In the genomic region with DNA sequence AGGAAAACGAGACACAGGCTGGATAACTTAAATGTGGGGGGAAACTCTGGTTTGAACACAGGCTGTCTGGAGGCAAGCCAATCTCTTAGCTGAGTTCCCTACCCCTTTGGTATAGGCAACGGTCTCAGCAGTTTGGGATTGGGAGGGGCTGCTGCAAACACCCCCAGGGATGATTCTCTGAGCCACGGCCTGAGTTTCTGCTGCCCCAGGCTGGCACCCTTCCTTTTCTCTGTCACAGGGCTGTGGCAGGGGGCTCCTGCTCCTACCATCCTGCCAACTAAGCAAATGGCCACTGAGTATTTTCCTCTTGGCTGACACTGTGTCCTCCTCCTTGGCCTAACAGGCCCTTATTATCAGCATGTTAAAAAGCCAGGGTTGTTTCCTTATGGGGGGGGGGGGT, we compare ENCODE assay signal across 16 mouse cellular contexts. TPM values are rescaled to one million over a fixed set of nuclear protein-coding genes. Genes with fewer than 3 reads are reported as not detected.
A peak's percentile ranks its signal among the peaks of the same experiment; 100 is the strongest.
DNase-seq lines count a peak whose midpoint lies in the region; ATAC-seq and TF ChIP-seq lines count a peak whose summit lies in the region.
"Had no signal": no experiment of that assay in that cellular context is flagged by ENCODE, and none has a peak within 500 bp of the region (broad histone marks: within the 10 kb centered on the region; RNA-seq: fewer than 3 reads in every experiment).

No protein-coding gene starts in this region.

- H3K36me3 ChIP-seq in kidney, embryonic 15.5 days = no peaks in the 10 kb centered on the region
- H3K36me3 ChIP-seq in kidney, embryonic 16.5 days (ENCODE audit: insufficient read depth, low read length) = no peaks in the 10 kb centered on the region
- H3K36me3 ChIP-seq in testis, adult 2 months (ENCODE audit: control insufficient read depth, insufficient read depth, low read length) = no peaks in the 10 kb centered on the region

- H3K4me3 ChIP-seq in gastrocnemius, adult 2 months = peak overlapping the region; percentile 24; the same call in 1 of the 2 replicates
- no peak overlapping the region for H3K4me3 ChIP-seq in kidney, embryonic 15.5 days (replicated peaks)
- H3K4me3 ChIP-seq in kidney, embryonic 16.5 days (ENCODE audit: low read length) = no peak overlapping the region
- no peak overlapping the region for H3K4me3 ChIP-seq in testis, adult 2 months (ENCODE audit: control insufficient read depth, low read depth, low read length)

- H3K9ac ChIP-seq in kidney, embryonic 15.5 days = no peak overlapping the region
- H3K9ac ChIP-seq in kidney, embryonic 16.5 days (replicated peaks; ENCODE audit: low read length) = no peak overlapping the region

- H3K9me3 ChIP-seq in kidney, embryonic 15.5 days (replicated peaks) = no peaks in the 10 kb centered on the region
- H3K9me3 ChIP-seq in kidney, embryonic 16.5 days (ENCODE audit: low read length) = no peaks in the 10 kb centered on the region
- H3K9me3 ChIP-seq: G1E had no signal

- H3K27ac ChIP-seq in gastrocnemius, adult 2 months = peak overlapping the region; percentile 84; the same call in 1 of the 2 replicates
- peak overlapping the region; percentile 51; the same call in 1 of the 2 replicates for H3K27ac ChIP-seq in kidney, embryonic 15.5 days
- no peak overlapping the region for H3K27ac ChIP-seq in kidney, embryonic 16.5 days (ENCODE audit: low read length)
- peak overlapping the region; percentile 39; the same call in 1 of the 2 replicates for H3K27ac ChIP-seq in testis, adult 2 months (ENCODE audit: control insufficient read depth, insufficient read depth, low read depth, low read length)

- TF ChIP-seq POLR2A in testis, adult 2 months (IDR thresholded peaks at IDR 0.05; ENCODE audit: control insufficient read depth, low read depth, low read length) = no peak

- H3K4me2 ChIP-seq in kidney, embryonic 15.5 days = no peak overlapping the region
- H3K4me2 ChIP-seq in kidney, embryonic 16.5 days (replicated peaks; ENCODE audit: low read depth, low read length) = no peak overlapping the region

- intact Hi-C loops in gastrocnemius, adult 2 months (cut with DNase I) = loop anchor here (2.0 kb wide), 1 partner anchor 15 kb away; no protein-coding TSS in a partner anchor
- intact Hi-C loops in gastrocnemius, postnatal 36 days (cut with DNase I) = no loop called here

- 56% methylated on average over 3 of the region's 3 CpGs for WGBS in kidney, embryonic 15.5 days
- 54% methylated on average over 3 of the region's 3 CpGs for WGBS in kidney, embryonic 16.5 days

- DNase-seq in gastrocnemius, adult 2 months = no peak
- DNase-seq in gastrocnemius, postnatal 36 days = no peak
- DNase-seq in testis, postnatal 14 days (ENCODE audit: low spot score) = no peak
- DNase-seq in right cerebral cortex, postnatal 14 days = no peak
- DNase-seq: adrenal gland, adult 2 months; heart, adult 18-20 months; kidney, adult 11 months; kidney, postnatal 4 days; layer of hippocampus, postnatal 36 days; right cerebral cortex, postnatal 25 days; thymus, adult 18-20 months had no signal

- no peaks in the 10 kb centered on the region for H3K27me3 ChIP-seq in kidney, embryonic 15.5 days
- H3K27me3 ChIP-seq in kidney, embryonic 16.5 days (ENCODE audit: insufficient read depth, low read length) = no peaks in the 10 kb centered on the region
- H3K27me3 ChIP-seq in testis, adult 2 months (ENCODE audit: control insufficient read depth, insufficient read depth, low read length) = no peaks in the 10 kb centered on the region

- TF ChIP-seq CTCF in gastrocnemius, adult 2 months (IDR thresholded peaks at IDR 0.05) = no peak
- TF ChIP-seq CTCF in testis, adult 2 months (IDR thresholded peaks at IDR 0.05; ENCODE audit: control insufficient read depth, insufficient read depth, insufficient replicate concordance, low read depth, low read length) = no peak

- no peak for ATAC-seq in kidney, embryonic 15.5 days (replicated peaks; ENCODE audit: low FRiP score)
- ATAC-seq in kidney, embryonic 16.5 days (ENCODE audit: low FRiP score, low TSS enrichment) = no peak
- ATAC-seq: midbrain, embryonic 16.5 days had no signal

- peaks cover 76% of the 10 kb centered on the region for H3K4me1 ChIP-seq in kidney, embryonic 15.5 days
- peaks cover 63% of the 10 kb centered on the region for H3K4me1 ChIP-seq in kidney, embryonic 16.5 days (ENCODE audit: insufficient read depth, low read length)
- peaks cover 21% of the 10 kb centered on the region for H3K4me1 ChIP-seq in testis, adult 2 months (ENCODE audit: control insufficient read depth, insufficient read depth, low read length)

RNA-seq across cellular contexts. Expression of gene Itpkb, which starts 37.3 kb away (rescaled TPM):
- 10 to 100 TPM; 14.7 to 22.7 TPM for total RNA-seq in gastrocnemius, adult 2 months (2021)
- 10 to 100 TPM; 16.0 to 18.2 TPM for total RNA-seq in gastrocnemius, postnatal 36 days (2021)
- 8.8 and 9.4 TPM in 2 replicates for polyA plus RNA-seq in kidney, embryonic 15.5 days (2015; fragmentation: Nextera tagmentation; extraction: Ambion mirVana)
- 8.3 and 9.6 TPM in 2 replicates for polyA plus RNA-seq in kidney, embryonic 16.5 days (2015; fragmentation: Nextera tagmentation; extraction: Ambion mirVana)
- polyA plus RNA-seq in testis, adult 2 months (2012; rRNA removed) = 9.9 TPM in 2 replicates
